Mouse (Mus musculus) lung, adult 2 months (tissue): ENCODE data around the gene Nhp2.

Experiments
- CTCF ChIP-seq: fragments of 200-500 bp; IDR thresholded peaks from 2 replicates; pipeline ENCODE4 v1.5.1; 2011; ENCODE audit warnings: mild to moderate bottlenecking, low read length, control low read depth; ENCODE audit not compliant: insufficient read depth
- POLR2A ChIP-seq: fragments of 200-500 bp; IDR thresholded peaks from 2 replicates; pipeline ENCODE4 v1.6.1; 2011; ENCODE audit warnings: low read depth, mild to moderate bottlenecking, control low read depth, low read length, borderline replicate concordance; ENCODE audit errors: extremely low read depth

- TF ChIP-seq CTCF: no peak
- TF ChIP-seq POLR2A: no peak
These were observed 34.2 kb downstream of the Nhp2 start for GRCm38 (mm10) chr11:51653736-51654135.
